Mouse (Mus musculus): ENCODE results near the gene Slc4a5. TPM values are rescaled to one million over a fixed set of nuclear protein-coding genes. Genes with fewer than 3 reads are reported as not detected.
"Not testable (repeated sequence)": the region's sequence is repeated elsewhere in the genome, so short reads cannot be mapped to it uniquely, and the experiment has no call there.

Slc4a5 gene
- total RNA-seq, 4 experiments from 2014 or later = 0.44 to 2.0 (median 0.79) TPM

GRCm38 (mm10) chr6:83302264-83302663 is 82.6 kb downstream of the Slc4a5 start:
- no peak for DNase-seq (ENCODE audit: low spot score in 2 of 2)

- DNase-seq (ENCODE audit: low spot score in 2 of 2) = no peak
Observed at GRCm38 (mm10) chr6:83309017-83309416, 89.4 kb downstream of the Slc4a5 start.

- no peak for DNase-seq (ENCODE audit: low spot score in 2 of 2)
Observed at GRCm38 (mm10) chr6:83311206-83311605, 91.6 kb downstream of the Slc4a5 start.

- DNase-seq (ENCODE audit: low spot score in 2 of 2) = no peak
Observed at GRCm38 (mm10) chr6:83312021-83312420, 92.4 kb downstream of the Slc4a5 start.

- DNase-seq (ENCODE audit: low spot score in 2 of 2) = no peak
Observed at GRCm38 (mm10) chr6:83312514-83312913, 92.9 kb downstream of the Slc4a5 start.

- no peak for DNase-seq (ENCODE audit: low spot score in 2 of 2)
Observed at GRCm38 (mm10) chr6:83315293-83315692, 95.7 kb downstream of the Slc4a5 start.

- DNase-seq (ENCODE audit: low spot score in 2 of 2) = no peak
Observed at GRCm38 (mm10) chr6:83316022-83316421, 96.4 kb downstream of the Slc4a5 start.

GRCm38 (mm10) chr6:83317108-83317741 is 97.6 kb downstream of the Slc4a5 start:
- peak; percentile 76 to 92 for DNase-seq (ENCODE audit: low spot score in 2 of 2)

GRCm38 (mm10) chr6:83321927-83322326 is 102.3 kb downstream of the Slc4a5 start:
- no peak for DNase-seq (ENCODE audit: low spot score in 2 of 2)

GRCm38 (mm10) chr6:83322794-83323193 is 103.2 kb downstream of the Slc4a5 start:
- no peak for DNase-seq (ENCODE audit: low spot score in 2 of 2)

GRCm38 (mm10) chr6:83323652-83324419 is 104.2 kb downstream of the Slc4a5 start:
- no peak for DNase-seq (ENCODE audit: low spot score in 2 of 2)

- peak; percentile 86 to 93 for DNase-seq (ENCODE audit: low spot score in 2 of 2)
Observed at GRCm38 (mm10) chr6:83325525-83326393, 106.1 kb downstream of the Slc4a5 start, which contains the start of the genes Mthfd2 and Mob1a. TSS of gene Mthfd2 (minus strand) at chr6:83325908. TSS of gene Mob1a (plus strand) at chr6:83326016.

GRCm38 (mm10) chr6:83326394-83326736 is 106.7 kb downstream of the Slc4a5 start:
- no peak for DNase-seq (ENCODE audit: low spot score in 2 of 2)

- DNase-seq (ENCODE audit: low spot score in 2 of 2) = no peak
Observed at GRCm38 (mm10) chr6:83326761-83327160, 107.1 kb downstream of the Slc4a5 start.

GRCm38 (mm10) chr6:83327591-83328190 is 108.1 kb downstream of the Slc4a5 start:
- no peak for DNase-seq (ENCODE audit: low spot score in 2 of 2)

GRCm38 (mm10) chr6:83341387-83341786 is 121.8 kb downstream of the Slc4a5 start:
- DNase-seq (ENCODE audit: low spot score in 2 of 2) = no peak

GRCm38 (mm10) chr6:83342957-83343356 is 123.3 kb downstream of the Slc4a5 start:
- no peak for DNase-seq (ENCODE audit: low spot score in 2 of 2)

- not testable (repeated sequence) for DNase-seq (ENCODE audit: low spot score in 2 of 2)
Observed at GRCm38 (mm10) chr6:83345285-83345684, 125.7 kb downstream of the Slc4a5 start.

GRCm38 (mm10) chr6:83347916-83348315 is 128.3 kb downstream of the Slc4a5 start:
- no peak for DNase-seq (ENCODE audit: low spot score in 2 of 2)

- DNase-seq (ENCODE audit: low spot score in 2 of 2) = no peak
Observed at GRCm38 (mm10) chr6:83348873-83349272, 129.2 kb downstream of the Slc4a5 start, which contains the start of gene Bola3. TSS of gene Bola3 (plus strand) at chr6:83349147.

GRCm38 (mm10) chr6:83349274-83349958 is 129.8 kb downstream of the Slc4a5 start:
- peak; percentile 75 to 87 for DNase-seq (ENCODE audit: low spot score in 2 of 2)
